Mouse (Mus musculus): Measurements from ENCODE around the gene Ppp4r4. TPM values are rescaled to one million over a fixed set of nuclear protein-coding genes. Genes with fewer than 3 reads are reported as not detected.

The Ppp4r4 gene
- polyA plus RNA-seq, 1 experiment from 2014 or later, result 3.6 TPM

DNA sequence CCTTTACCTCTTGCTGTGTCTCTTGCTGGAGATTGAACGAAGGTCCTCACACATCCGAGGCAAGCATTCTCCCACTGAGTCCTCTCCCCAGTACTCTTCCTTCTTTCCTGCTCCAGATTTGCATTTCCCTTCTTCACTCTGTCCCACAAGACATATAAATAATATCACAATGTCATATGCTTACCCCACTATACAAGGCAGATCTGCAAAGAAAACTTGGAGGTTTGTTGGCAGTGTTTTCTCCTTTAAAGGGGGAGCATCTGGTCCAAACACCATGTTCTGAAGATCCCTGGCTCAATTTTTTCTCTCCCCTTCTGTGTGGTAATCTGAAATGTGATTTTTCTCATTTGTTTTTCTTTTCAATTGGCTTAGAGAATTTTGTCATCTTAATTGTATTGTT, 102.3 kb downstream of the Ppp4r4 start:
- Histone ChIP-seq H3K27me3 (ENCODE audit: control insufficient read depth, insufficient read depth, low read depth, low read length) (no peaks in the 10 kb centered on the region), H3K4me1 (ENCODE audit: control insufficient read depth, insufficient read depth, low read length) (no peaks in the 10 kb centered on the region), H3K4me3 (ENCODE audit: low read depth, low read length) (no peak overlapping the region), H3K9me3 (replicated peaks; ENCODE audit: control insufficient read depth, low read length, poor library complexity, severe bottlenecking) (no peaks in the 10 kb centered on the region), H3K36me3 (ENCODE audit: control insufficient read depth, insufficient read depth, low read length) (no peaks in the 10 kb centered on the region), H3K27ac (ENCODE audit: low read length) (no peak overlapping the region), H3K4me2 (ENCODE audit: low read length) (no peak overlapping the region), H3K9ac (ENCODE audit: low read depth, low read length) (no peak overlapping the region)
- WGBS, result 79% methylated on average over 2 of the region's 2 CpGs
- no peak for ATAC-seq

DNA sequence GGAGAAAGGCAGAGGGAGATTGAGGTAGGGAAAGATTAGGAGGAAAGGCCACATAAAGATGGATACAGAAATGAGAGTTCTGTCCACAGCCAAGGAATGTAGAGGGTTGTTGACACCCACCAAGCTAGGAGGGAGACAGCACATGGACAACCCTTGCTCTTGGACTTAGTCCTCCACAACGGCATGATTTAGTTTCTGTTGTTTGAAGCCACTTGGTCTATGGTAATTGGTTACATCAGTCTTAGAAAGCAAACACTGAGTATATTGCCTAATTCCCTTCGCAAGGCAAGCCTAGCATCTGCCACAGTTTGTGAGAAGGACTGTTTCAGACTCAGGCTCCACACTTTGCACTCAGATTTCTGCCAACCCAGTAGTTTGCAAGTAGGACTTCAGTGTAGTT, 103.8 kb downstream of the Ppp4r4 start:
- Histone ChIP-seq H3K9ac (ENCODE audit: low read depth, low read length) (no peak overlapping the region), H3K36me3 (ENCODE audit: control insufficient read depth, insufficient read depth, low read length) (no peaks in the 10 kb centered on the region), H3K4me1 (ENCODE audit: control insufficient read depth, insufficient read depth, low read length) (no peaks in the 10 kb centered on the region), H3K9me3 (replicated peaks; ENCODE audit: control insufficient read depth, low read length, poor library complexity, severe bottlenecking) (no peaks in the 10 kb centered on the region), H3K27me3 (ENCODE audit: control insufficient read depth, insufficient read depth, low read depth, low read length) (no peaks in the 10 kb centered on the region), H3K4me2 (ENCODE audit: low read length) (no peak overlapping the region), H3K27ac (ENCODE audit: low read length) (no peak overlapping the region), H3K4me3 (ENCODE audit: low read depth, low read length) (no peak overlapping the region)
- ATAC-seq, result no peak
- 80% methylated on average over 2 of the region's 2 CpGs for WGBS

DNA sequence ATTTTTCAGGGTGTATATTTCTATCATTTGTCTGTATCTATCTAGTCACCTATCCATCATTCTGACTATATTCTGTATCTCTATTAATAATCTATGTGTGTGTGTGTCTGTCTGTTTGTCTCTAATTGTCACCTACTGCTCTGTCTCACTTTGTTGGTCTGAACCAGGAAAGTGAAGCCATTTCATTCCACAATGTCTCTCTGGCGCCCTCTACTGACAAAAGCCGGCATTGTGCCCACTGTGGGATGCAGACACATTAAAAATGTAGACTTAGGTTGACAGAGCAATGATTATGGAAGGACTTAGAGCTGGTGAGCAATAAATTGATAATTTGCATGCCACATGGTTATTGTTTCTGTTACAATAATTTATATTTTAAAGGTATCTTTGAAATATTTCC, 111.3 kb downstream of the Ppp4r4 start:
- 1% methylated on average over 2 of the region's 2 CpGs for WGBS
- Histone ChIP-seq H3K9me3 (replicated peaks; ENCODE audit: control insufficient read depth, low read length, poor library complexity, severe bottlenecking) (no peaks in the 10 kb centered on the region), H3K27ac (ENCODE audit: low read length) (no peak overlapping the region), H3K4me3 (ENCODE audit: low read depth, low read length) (no peak overlapping the region), H3K9ac (ENCODE audit: low read depth, low read length) (no peak overlapping the region), H3K27me3 (ENCODE audit: control insufficient read depth, insufficient read depth, low read depth, low read length) (no peaks in the 10 kb centered on the region), H3K36me3 (ENCODE audit: control insufficient read depth, insufficient read depth, low read length) (no peaks in the 10 kb centered on the region), H3K4me2 (ENCODE audit: low read length) (no peak overlapping the region), H3K4me1 (ENCODE audit: control insufficient read depth, insufficient read depth, low read length) (no peaks in the 10 kb centered on the region)
- ATAC-seq, result peak; percentile 80

DNA sequence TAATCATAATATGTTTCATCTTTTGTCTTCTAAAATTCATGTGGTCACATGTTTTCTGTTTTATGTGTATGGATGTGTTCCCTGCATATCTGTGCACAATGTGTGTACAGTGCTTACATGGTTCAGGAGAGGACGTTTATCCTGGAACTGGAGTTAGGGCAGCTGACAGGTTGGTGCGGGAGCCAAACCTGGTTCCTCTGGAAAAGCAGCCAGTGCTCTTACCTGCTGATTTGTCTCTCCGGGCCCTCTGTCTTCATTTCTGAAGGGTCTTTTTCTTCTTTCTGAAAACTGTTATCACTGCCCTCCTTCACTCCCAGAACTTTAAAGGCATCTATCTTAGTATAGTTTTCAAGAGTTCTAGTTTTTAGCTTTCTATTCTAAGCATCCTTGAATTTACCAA, 111.7 kb downstream of the Ppp4r4 start:
- no peaks in the 10 kb centered on the region for H3K27me3 ChIP-seq (ENCODE audit: control insufficient read depth, insufficient read depth, low read depth, low read length)
- no peak overlapping the region for H3K4me2 ChIP-seq (ENCODE audit: low read length)
- H3K36me3 ChIP-seq (ENCODE audit: control insufficient read depth, insufficient read depth, low read length), result no peaks in the 10 kb centered on the region
- no peak overlapping the region for H3K27ac ChIP-seq (ENCODE audit: low read length)
- WGBS, result 83% methylated on average over 3 of the region's 3 CpGs
- no peaks in the 10 kb centered on the region for H3K9me3 ChIP-seq (replicated peaks; ENCODE audit: control insufficient read depth, low read length, poor library complexity, severe bottlenecking)
- H3K4me3 ChIP-seq (ENCODE audit: low read depth, low read length), result no peak overlapping the region
- no peaks in the 10 kb centered on the region for H3K4me1 ChIP-seq (ENCODE audit: control insufficient read depth, insufficient read depth, low read length)
- no peak overlapping the region for H3K9ac ChIP-seq (ENCODE audit: low read depth, low read length)
- ATAC-seq, result no peak

DNA sequence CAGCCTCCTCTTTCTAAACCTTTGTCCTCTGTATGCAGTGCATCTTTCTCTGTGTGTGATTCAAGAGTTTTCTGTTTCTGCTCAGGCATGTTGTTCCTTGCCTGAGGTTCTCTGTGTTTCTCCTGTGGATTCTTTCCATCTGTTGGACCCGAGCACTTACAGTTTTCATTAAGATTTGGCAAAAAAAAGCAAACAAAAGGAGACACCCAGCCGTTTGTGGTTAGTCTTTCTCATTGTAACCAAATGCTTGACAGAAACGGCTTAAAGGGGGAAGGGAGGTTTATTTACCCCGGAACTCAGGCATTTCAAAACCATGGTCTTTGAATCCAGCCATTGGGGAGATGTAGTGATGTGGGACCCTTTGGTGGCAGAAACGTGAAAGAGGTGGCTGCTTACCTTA, 112.5 kb downstream of the Ppp4r4 start:
- ATAC-seq, result no peak
- Histone ChIP-seq H3K9ac (ENCODE audit: low read depth, low read length) (no peak overlapping the region), H3K9me3 (replicated peaks; ENCODE audit: control insufficient read depth, low read length, poor library complexity, severe bottlenecking) (no peaks in the 10 kb centered on the region), H3K4me1 (ENCODE audit: control insufficient read depth, insufficient read depth, low read length) (no peaks in the 10 kb centered on the region), H3K4me3 (ENCODE audit: low read depth, low read length) (no peak overlapping the region), H3K4me2 (ENCODE audit: low read length) (no peak overlapping the region), H3K27ac (ENCODE audit: low read length) (no peak overlapping the region), H3K36me3 (ENCODE audit: control insufficient read depth, insufficient read depth, low read length) (no peaks in the 10 kb centered on the region), H3K27me3 (ENCODE audit: control insufficient read depth, insufficient read depth, low read depth, low read length) (no peaks in the 10 kb centered on the region)
- WGBS, result 39% methylated on average over 5 of the region's 5 CpGs

DNA sequence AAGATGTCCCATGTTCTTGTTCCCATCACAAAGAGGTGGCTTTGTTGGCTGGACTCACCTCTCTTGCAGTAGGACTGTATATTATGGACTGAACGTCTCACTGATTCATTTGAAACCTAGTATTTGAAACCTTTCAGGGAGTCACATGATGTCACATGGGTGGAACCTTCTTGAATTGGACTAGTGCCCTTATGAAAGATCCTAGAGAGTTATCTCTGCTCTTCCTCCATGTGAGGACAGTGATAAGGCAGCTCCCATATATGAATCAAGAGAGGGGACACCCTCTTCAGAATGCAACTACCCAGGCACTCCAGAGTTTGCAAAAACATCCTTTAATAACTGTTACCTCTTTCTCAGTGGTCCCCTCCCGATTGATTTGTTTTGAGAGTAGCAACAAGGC, 114.2 kb downstream of the Ppp4r4 start:
- Histone ChIP-seq H3K27me3 (ENCODE audit: control insufficient read depth, insufficient read depth, low read depth, low read length) (no peaks in the 10 kb centered on the region), H3K4me2 (ENCODE audit: low read length) (no peak overlapping the region), H3K9me3 (replicated peaks; ENCODE audit: control insufficient read depth, low read length, poor library complexity, severe bottlenecking) (no peaks in the 10 kb centered on the region), H3K4me3 (ENCODE audit: low read depth, low read length) (no peak overlapping the region), H3K36me3 (ENCODE audit: control insufficient read depth, insufficient read depth, low read length) (no peaks in the 10 kb centered on the region), H3K27ac (ENCODE audit: low read length) (no peak overlapping the region), H3K4me1 (ENCODE audit: control insufficient read depth, insufficient read depth, low read length) (no peaks in the 10 kb centered on the region), H3K9ac (ENCODE audit: low read depth, low read length) (no peak overlapping the region)
- 79% methylated on average over 2 of the region's 2 CpGs for WGBS
- no peak for ATAC-seq

DNA sequence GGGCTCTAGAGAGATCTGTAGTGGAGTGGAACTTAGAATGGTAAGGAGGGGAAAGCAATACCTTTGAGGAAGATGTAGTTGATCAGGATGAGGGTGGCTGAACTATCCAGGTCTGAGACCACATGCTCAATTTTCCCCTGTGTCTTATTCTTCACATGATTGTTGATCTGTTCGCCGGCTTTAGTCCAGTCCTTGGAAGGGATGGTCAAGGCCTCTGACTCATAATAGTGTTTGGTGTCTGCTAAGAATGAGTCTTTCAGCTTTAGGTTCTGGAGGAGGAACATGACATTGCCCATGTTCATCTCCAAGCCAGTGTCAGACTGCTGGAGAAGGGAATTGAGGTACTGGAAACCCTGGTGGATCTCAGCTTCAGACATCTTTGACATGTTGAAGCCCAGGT, 121.8 kb downstream of the Ppp4r4 start:
- WGBS, result 100% methylated on average over 2 of the region's 2 CpGs
- no peak overlapping the region for H3K4me3 ChIP-seq (ENCODE audit: low read depth, low read length)
- no peaks in the 10 kb centered on the region for H3K27me3 ChIP-seq (ENCODE audit: control insufficient read depth, insufficient read depth, low read depth, low read length)
- no peak overlapping the region for H3K27ac ChIP-seq (ENCODE audit: low read length)
- H3K4me2 ChIP-seq (ENCODE audit: low read length), result no peak overlapping the region
- no peaks in the 10 kb centered on the region for H3K9me3 ChIP-seq (replicated peaks; ENCODE audit: control insufficient read depth, low read length, poor library complexity, severe bottlenecking)
- no peaks in the 10 kb centered on the region for H3K36me3 ChIP-seq (ENCODE audit: control insufficient read depth, insufficient read depth, low read length)
- ATAC-seq, result no peak
- no peaks in the 10 kb centered on the region for H3K4me1 ChIP-seq (ENCODE audit: control insufficient read depth, insufficient read depth, low read length)
- H3K9ac ChIP-seq (ENCODE audit: low read depth, low read length), result no peak overlapping the region

DNA sequence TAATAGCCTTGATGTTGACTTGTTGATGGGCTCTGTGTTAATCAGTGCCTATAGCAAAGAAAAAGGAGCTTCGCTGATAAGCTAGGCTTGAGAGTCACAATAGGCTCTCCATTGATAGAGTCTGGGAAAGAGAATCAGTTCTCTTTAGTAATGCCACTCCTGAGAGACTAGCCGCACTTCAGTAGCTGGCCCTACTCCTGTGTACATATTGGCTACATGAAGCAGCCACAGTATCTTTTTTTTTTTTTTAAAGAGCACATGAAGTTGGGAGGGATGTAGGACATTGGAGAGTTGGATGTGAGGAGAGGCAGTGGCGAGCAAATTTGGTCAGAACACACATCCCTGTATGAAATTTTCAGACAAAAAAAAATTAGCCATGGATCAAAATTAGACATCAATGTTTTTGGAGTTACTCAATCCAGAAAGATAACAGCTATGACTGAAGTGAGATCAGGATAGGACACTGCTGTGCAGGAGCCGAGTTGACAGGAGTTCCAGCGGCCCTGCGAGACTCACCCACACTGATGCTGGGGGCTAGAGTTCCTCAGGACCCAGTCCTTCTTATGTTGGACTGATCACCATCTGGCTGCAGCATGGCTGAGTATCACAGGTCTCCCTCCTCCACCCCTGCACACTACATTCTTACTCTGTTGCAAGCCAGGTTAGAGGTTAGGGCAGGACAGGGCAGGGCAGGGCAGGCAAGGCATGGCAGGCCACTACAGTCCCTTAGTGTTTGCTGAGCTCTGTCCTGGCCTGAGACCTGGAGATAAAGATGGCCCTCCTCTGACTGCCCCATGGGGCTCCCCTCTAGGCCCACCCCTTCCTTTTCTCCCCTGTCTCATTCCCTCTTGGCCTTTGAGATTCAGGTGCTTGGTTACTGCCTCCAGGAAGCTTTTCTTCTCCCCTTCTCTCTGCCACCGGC, 123.3 kb downstream of the Ppp4r4 start:
- Histone ChIP-seq H3K9ac (ENCODE audit: low read depth, low read length) (no peak overlapping the region), H3K4me2 (ENCODE audit: low read length) (no peak overlapping the region), H3K4me1 (ENCODE audit: control insufficient read depth, insufficient read depth, low read length) (no peaks in the 10 kb centered on the region), H3K4me3 (ENCODE audit: low read depth, low read length) (no peak overlapping the region), H3K27me3 (ENCODE audit: control insufficient read depth, insufficient read depth, low read depth, low read length) (no peaks in the 10 kb centered on the region), H3K9me3 (replicated peaks; ENCODE audit: control insufficient read depth, low read length, poor library complexity, severe bottlenecking) (no peaks in the 10 kb centered on the region), H3K27ac (ENCODE audit: low read length) (no peak overlapping the region), H3K36me3 (ENCODE audit: control insufficient read depth, insufficient read depth, low read length) (no peaks in the 10 kb centered on the region)
- 93% methylated on average over 7 of the region's 7 CpGs for WGBS
- no peak for ATAC-seq

DNA sequence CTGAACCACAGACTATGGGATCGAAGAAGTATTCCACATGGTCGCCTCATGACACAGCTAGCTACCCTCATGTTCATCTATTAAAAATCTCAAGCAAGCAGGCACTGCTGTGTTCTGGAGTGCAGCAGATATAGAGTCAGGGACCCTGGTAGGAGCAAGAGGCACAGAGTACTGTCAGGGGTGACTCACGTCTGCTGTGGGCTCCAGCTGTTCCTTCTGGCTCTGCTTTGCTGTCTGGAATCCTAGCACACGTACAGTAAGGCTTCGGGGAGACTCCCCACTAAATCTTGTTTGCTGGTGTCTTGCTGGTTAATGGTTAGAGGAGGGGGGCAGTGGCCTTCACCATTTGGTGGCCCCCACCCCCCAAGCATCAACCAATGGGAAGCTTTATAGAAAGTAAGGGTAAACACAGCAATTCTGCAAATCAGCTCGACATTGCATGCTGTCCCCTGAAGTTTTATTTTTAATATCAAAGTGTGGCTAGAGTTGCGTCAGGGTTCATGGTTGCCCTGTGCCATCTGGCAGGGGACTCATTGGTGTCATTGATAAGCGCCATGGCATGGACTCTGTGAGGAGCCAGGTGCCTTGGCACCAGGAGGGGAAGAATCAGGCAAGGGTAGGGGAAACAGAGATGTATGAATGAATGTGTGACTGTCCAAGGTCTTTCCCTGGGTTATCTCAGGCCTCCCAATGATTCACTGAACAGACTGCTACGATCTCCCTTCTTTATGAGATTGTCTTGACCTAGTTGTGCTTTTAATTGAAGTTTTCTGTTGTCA, 125.0 kb downstream of the Ppp4r4 start, which contains the start of gene Serpina6:
Gene Serpina6 (minus strand): TSS at position 365 of the 779 bp plus-strand sequence.
- 88% methylated on average over 9 of the region's 9 CpGs for WGBS
- no peak within 1 kb of the TSS for H3K4me2 ChIP-seq (ENCODE audit: low read length)
- H3K9me3 ChIP-seq (replicated peaks; ENCODE audit: control insufficient read depth, low read length, poor library complexity, severe bottlenecking), result no peaks in the 10 kb centered on the region
- no peaks in the 10 kb centered on the region for H3K4me1 ChIP-seq (ENCODE audit: control insufficient read depth, insufficient read depth, low read length)
- H3K4me3 ChIP-seq (ENCODE audit: low read depth, low read length), result no peak within 1 kb of the TSS
- no peak within 1 kb of the TSS for H3K27ac ChIP-seq (ENCODE audit: low read length)
- no peaks in the 10 kb centered on the region for H3K27me3 ChIP-seq (ENCODE audit: control insufficient read depth, insufficient read depth, low read depth, low read length)
- no peak for ATAC-seq
- H3K9ac ChIP-seq (ENCODE audit: low read depth, low read length), result no peak within 1 kb of the TSS
- no peaks in the 10 kb centered on the region for H3K36me3 ChIP-seq (ENCODE audit: control insufficient read depth, insufficient read depth, low read length)
